19 mouse cellular contexts compared by ENCODE assay signal in genomic region chr4:58995251-58995693, GRCm38 (mm10). TPM values are rescaled to one million over a fixed set of nuclear protein-coding genes. Genes with fewer than 3 reads are reported as not detected.
DNase-seq lines count a peak whose midpoint lies in the region; ATAC-seq and TF ChIP-seq lines count a peak whose summit lies in the region.
"Had no signal": no experiment of that assay in that cellular context is flagged by ENCODE, and none has a peak within 500 bp of the region (broad histone marks: within the 10 kb centered on the region; RNA-seq: fewer than 3 reads in every experiment).

No protein-coding gene starts in this region.

- H3K27me3 ChIP-seq in kidney, embryonic 14.5 days (ENCODE audit: control insufficient read depth, insufficient read depth, low read length): no peaks in the 10 kb centered on the region
- peaks cover 29% of the 10 kb centered on the region for H3K27me3 ChIP-seq in E14TG2a.4 (ENCODE audit: insufficient read depth, low read length)
- H3K27me3 ChIP-seq in stomach, embryonic 16.5 days (ENCODE audit: control insufficient read depth, insufficient read depth, low read length): no peaks in the 10 kb centered on the region
- H3K27me3 ChIP-seq in hindbrain, embryonic 10.5 days (ENCODE audit: insufficient read depth, poor library complexity, severe bottlenecking): 0 out of 2 replicates have a peak, but pooled peaks cover 4% of the 10 kb centered on the region
- H3K27me3 ChIP-seq: embryonic facial prominence, embryonic 13.5 days; heart, embryonic 15.5 days; midbrain, embryonic 13.5 days had no signal

- no peaks in the 10 kb centered on the region for H3K9me3 ChIP-seq in kidney, embryonic 14.5 days (ENCODE audit: control insufficient read depth, low read length)
- H3K9me3 ChIP-seq in E14TG2a.4 (ENCODE audit: low read length): peaks cover 4% of the 10 kb centered on the region; the same call in 1 of the 2 replicates
- H3K9me3 ChIP-seq in stomach, embryonic 16.5 days (replicated peaks; ENCODE audit: control insufficient read depth, low read length): no peaks in the 10 kb centered on the region
- no peaks in the 10 kb centered on the region for H3K9me3 ChIP-seq in hindbrain, embryonic 10.5 days
- H3K9me3 ChIP-seq: embryonic facial prominence, embryonic 13.5 days; G1E; heart, embryonic 15.5 days; midbrain, embryonic 13.5 days had no signal

- H3K27ac ChIP-seq in kidney, embryonic 14.5 days (ENCODE audit: low read depth, low read length): 0 out of 2 replicates have a peak overlapping the region, but pooled peaks have one; percentile 6
- peak overlapping the region; percentile 65 for H3K27ac ChIP-seq in stomach, embryonic 16.5 days (ENCODE audit: low read length)
- no peak overlapping the region for H3K27ac ChIP-seq in hindbrain, embryonic 10.5 days
- H3K27ac ChIP-seq: embryonic facial prominence, embryonic 13.5 days; gastrocnemius, adult 2 months; heart, embryonic 15.5 days; macrophage; midbrain, embryonic 13.5 days had no signal

- no peak for DNase-seq in kidney, adult 18-20 months
- DNase-seq in ZHBTc4 (ENCODE audit: low read depth, low spot score): peak; percentile 54
- DNase-seq in hindbrain, embryonic 10.5 days (ENCODE audit: low spot score): no peak
- no peak for DNase-seq in right cerebral cortex, postnatal 10 days (ENCODE audit: low spot score in 2 of 2)
- DNase-seq: cerebellum, adult 9-11 months; gastrocnemius, adult 2 months; layer of hippocampus, postnatal 36 days; lung, adult 2 months; thymus, postnatal 36 days had no signal

- H3K36me3 ChIP-seq in kidney, embryonic 14.5 days (ENCODE audit: control insufficient read depth, insufficient read depth, low read length): no peaks in the 10 kb centered on the region
- no peaks in the 10 kb centered on the region for H3K36me3 ChIP-seq in E14TG2a.4 (ENCODE audit: insufficient read depth, low read length)
- no peaks in the 10 kb centered on the region for H3K36me3 ChIP-seq in stomach, embryonic 16.5 days (ENCODE audit: control insufficient read depth, insufficient read depth, low read length)
- H3K36me3 ChIP-seq in hindbrain, embryonic 10.5 days: no peaks in the 10 kb centered on the region
- H3K36me3 ChIP-seq: embryonic facial prominence, embryonic 13.5 days; G1E; heart, embryonic 15.5 days; midbrain, embryonic 13.5 days had no signal

- H3K4me2 ChIP-seq in kidney, embryonic 14.5 days (replicated peaks; ENCODE audit: low read depth, low read length): no peak overlapping the region
- H3K4me2 ChIP-seq in stomach, embryonic 16.5 days (ENCODE audit: low read depth, low read length): peak overlapping the region; percentile 32; the same call in 1 of the 2 replicates
- H3K4me2 ChIP-seq: embryonic facial prominence, embryonic 13.5 days; heart, embryonic 15.5 days; liver, embryonic 11.5 days; midbrain, embryonic 13.5 days had no signal

- H3K9ac ChIP-seq in kidney, embryonic 14.5 days (ENCODE audit: low read depth, low read length): no peak overlapping the region
- H3K9ac ChIP-seq in stomach, embryonic 16.5 days (ENCODE audit: low read length): no peak overlapping the region
- H3K9ac ChIP-seq: embryonic facial prominence, embryonic 13.5 days; heart, embryonic 15.5 days; midbrain, embryonic 13.5 days had no signal

- 25% methylated on average over 8 of the region's 8 CpGs for WGBS in kidney, embryonic 14.5 days
- 39% methylated on average over 8 of the region's 8 CpGs for WGBS in stomach, embryonic 16.5 days
- 76% methylated on average over 8 of the region's 8 CpGs for whole genome bisulfite sequencing in hindbrain, embryonic 10.5 days

- no peak overlapping the region for H3K4me3 ChIP-seq in kidney, embryonic 14.5 days (ENCODE audit: low read length)
- 0 out of 2 replicates have a peak overlapping the region, but pooled peaks have one; percentile 20 for H3K4me3 ChIP-seq in E14TG2a.4 (replicated peaks; ENCODE audit: low read length)
- H3K4me3 ChIP-seq in stomach, embryonic 16.5 days (replicated peaks; ENCODE audit: low read length): no peak overlapping the region
- H3K4me3 ChIP-seq in hindbrain, embryonic 10.5 days: no peak overlapping the region
- H3K4me3 ChIP-seq: embryonic facial prominence, embryonic 13.5 days; gastrocnemius, adult 2 months; heart, embryonic 15.5 days; midbrain, embryonic 13.5 days had no signal

- ATAC-seq in kidney, embryonic 14.5 days (ENCODE audit: low FRiP score, low TSS enrichment): peak; percentile 79
- ATAC-seq in stomach, embryonic 16.5 days (ENCODE audit: insufficient read depth, low FRiP score): peak; percentile 78; the same call in 1 of the 2 replicates
- ATAC-seq: midbrain, embryonic 13.5 days had no signal

- no peak for TF ChIP-seq CTCF in E14TG2a.4 (conservative IDR thresholded peaks at IDR 0.05; ENCODE audit: low read length)

- peaks cover 3% of the 10 kb centered on the region; the same call in 1 of the 2 replicates for H3K4me1 ChIP-seq in kidney, embryonic 14.5 days (ENCODE audit: control insufficient read depth, insufficient read depth, low read length)
- peaks cover 28% of the 10 kb centered on the region for H3K4me1 ChIP-seq in E14TG2a.4 (replicated peaks; ENCODE audit: low read depth, low read length)
- H3K4me1 ChIP-seq in stomach, embryonic 16.5 days (ENCODE audit: control insufficient read depth, insufficient read depth, low read length): peaks cover 10% of the 10 kb centered on the region; the same call in 1 of the 2 replicates
- H3K4me1 ChIP-seq in hindbrain, embryonic 10.5 days (replicated peaks): no peaks in the 10 kb centered on the region
- H3K4me1 ChIP-seq: embryonic facial prominence, embryonic 13.5 days; midbrain, embryonic 13.5 days had no signal

RNA-seq across cellular contexts. Expression of gene Dnajc25, which starts 0.4 kb away (rescaled TPM):
- polyA plus RNA-seq in kidney, embryonic 14.5 days (2014; fragmentation: Nextera tagmentation; extraction: Ambion mirVana): 12.5 and 14.0 TPM in 2 replicates
- 8.3 and 8.7 TPM in 2 replicates for polyA plus RNA-seq in stomach, embryonic 16.5 days (2015; fragmentation: Nextera tagmentation; extraction: Ambion mirVana)
- 5.9 and 9.0 TPM in 2 replicates for polyA plus RNA-seq in hindbrain, embryonic 10.5 days (2016; fragmentation: Nextera tagmentation; extraction: Ambion mirVana)

RNA-seq across cellular contexts. Expression of gene Gm20503, which starts 7.7 kb away (rescaled TPM):
- 10.8 and 14.6 TPM in 2 replicates for polyA plus RNA-seq in kidney, embryonic 14.5 days (2014; fragmentation: Nextera tagmentation; extraction: Ambion mirVana)
- polyA plus RNA-seq in stomach, embryonic 16.5 days (2015; fragmentation: Nextera tagmentation; extraction: Ambion mirVana): 7.3 and 9.1 TPM in 2 replicates
- 10.5 and 13.3 TPM in 2 replicates for polyA plus RNA-seq in hindbrain, embryonic 10.5 days (2016; fragmentation: Nextera tagmentation; extraction: Ambion mirVana)
- polyA plus RNA-seq: C2C12; G1E; lung, adult 2 months; macrophage had no signal

RNA-seq across cellular contexts. Expression of gene Ptgr1, which starts 8.4 kb away (rescaled TPM):
- polyA plus RNA-seq in kidney, embryonic 14.5 days (2014; fragmentation: Nextera tagmentation; extraction: Ambion mirVana): 25.3 and 29.2 TPM in 2 replicates
- polyA plus RNA-seq in stomach, embryonic 16.5 days (2015; fragmentation: Nextera tagmentation; extraction: Ambion mirVana): 105 and 120 TPM in 2 replicates
- 13.5 and 14.8 TPM in 2 replicates for polyA plus RNA-seq in hindbrain, embryonic 10.5 days (2016; fragmentation: Nextera tagmentation; extraction: Ambion mirVana)

RNA-seq across cellular contexts. Expression of gene Gng10, which starts 39.6 kb away (rescaled TPM):
- 113 and 148 TPM in 2 replicates for polyA plus RNA-seq in kidney, embryonic 14.5 days (2014; fragmentation: Nextera tagmentation; extraction: Ambion mirVana)
- polyA plus RNA-seq in stomach, embryonic 16.5 days (2015; fragmentation: Nextera tagmentation; extraction: Ambion mirVana): 127 and 147 TPM in 2 replicates
- polyA plus RNA-seq in hindbrain, embryonic 10.5 days (2016; fragmentation: Nextera tagmentation; extraction: Ambion mirVana): 66.3 and 77.8 TPM in 2 replicates

RNA-seq across cellular contexts. Expression of gene Zkscan16, which starts 51.8 kb away (rescaled TPM):
- 0.54 and 1.2 TPM in 2 replicates for polyA plus RNA-seq in kidney, embryonic 14.5 days (2014; fragmentation: Nextera tagmentation; extraction: Ambion mirVana)
- 0.62 and 0.84 TPM in 2 replicates for polyA plus RNA-seq in stomach, embryonic 16.5 days (2015; fragmentation: Nextera tagmentation; extraction: Ambion mirVana)
- 0.55 and 1.0 TPM in 2 replicates for polyA plus RNA-seq in hindbrain, embryonic 10.5 days (2016; fragmentation: Nextera tagmentation; extraction: Ambion mirVana)
- polyA plus RNA-seq: G1E; lung, adult 2 months; macrophage had no signal
